Mouse (Mus musculus) spleen, adult 2 months (tissue): ENCODE data around the gene Haus3. TPM values are rescaled to one million over a fixed set of nuclear protein-coding genes. Genes with fewer than 3 reads are reported as not detected.

ENCODE experiments used
- DNase-seq, 2 experiments: peaks; one replicate each; pipeline versions ENCODE4 v3.0.0 to v3.0.0-alpha.2; 2012 to 2021; ENCODE audit warnings: low spot score in 2 of 2, low read depth in 1 of 2
- H3K27ac ChIP-seq: fragments of 200-500 bp; 2 replicates; pipeline ENCODE4 v1.5.1; 2012; ENCODE audit warnings: low read length, inconsistent platforms; ENCODE audit not compliant: insufficient read depth
- H3K27me3 ChIP-seq: fragments of 200-500 bp; 2 replicates; pipeline ENCODE4 v1.6.1; 2012; ENCODE audit warnings: mild to moderate bottlenecking, moderate library complexity, low read length, inconsistent platforms; ENCODE audit not compliant: control insufficient read depth, insufficient read depth
- H3K36me3 ChIP-seq: fragments of 200-500 bp; 2 replicates; pipeline ENCODE4 v1.6.1; 2012; ENCODE audit warnings: mild to moderate bottlenecking, low read length, inconsistent platforms; ENCODE audit not compliant: control insufficient read depth, insufficient read depth
- H3K4me1 ChIP-seq: fragments of 200-500 bp; 2 replicates; pipeline ENCODE4 v1.6.1; 2011; ENCODE audit warnings: inconsistent platforms; ENCODE audit not compliant: control insufficient read depth, insufficient read depth, insufficient read length
- H3K4me3 ChIP-seq: fragments of 200-500 bp; 2 replicates; pipeline ENCODE4 v1.5.1; 2011; ENCODE audit warnings: mild to moderate bottlenecking, inconsistent platforms; ENCODE audit not compliant: insufficient read depth, insufficient read length; ENCODE audit errors: extremely low read depth
- CTCF ChIP-seq: fragments of 200-500 bp; IDR thresholded peaks from 2 replicates; pipeline ENCODE4 v1.5.1; 2011; ENCODE audit warnings: mild to moderate bottlenecking, inconsistent platforms; ENCODE audit not compliant: insufficient read depth, insufficient read length, insufficient replicate concordance; ENCODE audit errors: extremely low read depth
- POLR2A ChIP-seq: fragments of 200-500 bp; IDR thresholded peaks from 2 replicates; pipeline ENCODE4 v1.6.1; 2011; ENCODE audit warnings: low read depth, low read length, inconsistent platforms
- WGBS: fragments of 180-500 bp; shearing (Covaris S2); methylation state at CpG from one replicate; pipeline ENCODE4 v1.1.7; 2018; 5-methylcytosine and 5-hydroxymethylcytosine counted together
- polyA plus RNA-seq: library from polyadenylated mRNA; depleted of rRNA; stranded (reverse); fragments of >200 nt; gene quantifications from 2 replicates; pipeline ENCODE4 v1.2.3, GENCODE M21; 2012

Gene Haus3
- polyA plus RNA-seq, 1 experiment = 0.70 TPM

- H3K27ac ChIP-seq = peak overlapping the region; percentile 48; the same call in 1 of the 2 replicates
- no peak for TF ChIP-seq POLR2A
- no peak for TF ChIP-seq CTCF
- H3K27me3 ChIP-seq = no peaks in the 10 kb centered on the region
- peaks cover 14% of the 10 kb centered on the region for H3K36me3 ChIP-seq
- peaks cover 13% of the 10 kb centered on the region; the same call in 1 of the 2 replicates for H3K4me1 ChIP-seq
- no peak for DNase-seq
- 71% methylated on average over 3 of the region's 3 CpGs for WGBS
- no peak overlapping the region for H3K4me3 ChIP-seq
Measured at GRCm38 (mm10) chr5:34182486-34182885, 13.2 kb upstream of the Haus3 start.

- Histone ChIP-seq H3K4me1 (no peaks in the 10 kb centered on the region), H3K4me3 (no peak overlapping the region), H3K27me3 (no peaks in the 10 kb centered on the region), H3K27ac (no peak overlapping the region), H3K36me3 (peaks cover 38% of the 10 kb centered on the region)
- DNase-seq = no peak
- no peak for TF ChIP-seq CTCF
- whole genome bisulfite sequencing = 98% methylated on average over 4 of the region's 4 CpGs
Measured at GRCm38 (mm10) chr5:34177821-34178220, 8.5 kb upstream of the Haus3 start.

- no peaks in the 10 kb centered on the region for H3K27me3 ChIP-seq
- H3K36me3 ChIP-seq = peaks cover 37% of the 10 kb centered on the region
- no peak overlapping the region for H3K27ac ChIP-seq
- no peaks in the 10 kb centered on the region for H3K4me1 ChIP-seq
- no peak overlapping the region for H3K4me3 ChIP-seq
- no peak for TF ChIP-seq POLR2A
- TF ChIP-seq CTCF = no peak
- 87% methylated on average over 2 of the region's 2 CpGs for WGBS
- no peak for DNase-seq
Measured at GRCm38 (mm10) chr5:34177091-34177490, 7.8 kb upstream of the Haus3 start.

- Histone ChIP-seq H3K36me3 (peaks cover 39% of the 10 kb centered on the region), H3K27me3 (no peaks in the 10 kb centered on the region), H3K4me1 (no peaks in the 10 kb centered on the region), H3K27ac (no peak overlapping the region), H3K4me3 (no peak overlapping the region)
- WGBS = 97% methylated on average over 10 of the region's 10 CpGs
- TF ChIP-seq POLR2A = no peak
- TF ChIP-seq CTCF = no peak
- DNase-seq = no peak
Measured at GRCm38 (mm10) chr5:34176691-34177090, 7.4 kb upstream of the Haus3 start.

GRCm38 (mm10) chr5:34175403-34175694, 6.0 kb upstream of the Haus3 start:
- DNase-seq = no peak
- Histone ChIP-seq H3K4me1 (no peaks in the 10 kb centered on the region), H3K27ac (no peak overlapping the region), H3K36me3 (peaks cover 37% of the 10 kb centered on the region), H3K27me3 (no peaks in the 10 kb centered on the region), H3K4me3 (no peak overlapping the region)
- WGBS = 77% methylated on average over 5 of the region's 5 CpGs
- TF ChIP-seq POLR2A (no peak), CTCF (no peak)

GRCm38 (mm10) chr5:34174550-34175402, 5.4 kb upstream of the Haus3 start:
- no peaks in the 10 kb centered on the region for H3K4me1 ChIP-seq
- H3K4me3 ChIP-seq = no peak overlapping the region
- no peak for DNase-seq
- no peak overlapping the region for H3K27ac ChIP-seq
- H3K36me3 ChIP-seq = peaks cover 31% of the 10 kb centered on the region
- 88% methylated on average over 5 of the region's 5 CpGs for WGBS
- H3K27me3 ChIP-seq = no peaks in the 10 kb centered on the region
- no peak for TF ChIP-seq POLR2A
- no peak for TF ChIP-seq CTCF

- Histone ChIP-seq H3K36me3 (peaks cover 31% of the 10 kb centered on the region), H3K27me3 (no peaks in the 10 kb centered on the region), H3K27ac (no peak overlapping the region), H3K4me3 (no peak overlapping the region), H3K4me1 (no peaks in the 10 kb centered on the region)
- no peak for TF ChIP-seq POLR2A
- no peak for TF ChIP-seq CTCF
- 96% methylated on average over 2 of the region's 2 CpGs for WGBS
- no peak for DNase-seq
Measured at GRCm38 (mm10) chr5:34174021-34174420, 4.7 kb upstream of the Haus3 start.
